Mouse (Mus musculus): ENCODE measurements around the gene Zbtb39.

The Zbtb39 gene

DNA sequence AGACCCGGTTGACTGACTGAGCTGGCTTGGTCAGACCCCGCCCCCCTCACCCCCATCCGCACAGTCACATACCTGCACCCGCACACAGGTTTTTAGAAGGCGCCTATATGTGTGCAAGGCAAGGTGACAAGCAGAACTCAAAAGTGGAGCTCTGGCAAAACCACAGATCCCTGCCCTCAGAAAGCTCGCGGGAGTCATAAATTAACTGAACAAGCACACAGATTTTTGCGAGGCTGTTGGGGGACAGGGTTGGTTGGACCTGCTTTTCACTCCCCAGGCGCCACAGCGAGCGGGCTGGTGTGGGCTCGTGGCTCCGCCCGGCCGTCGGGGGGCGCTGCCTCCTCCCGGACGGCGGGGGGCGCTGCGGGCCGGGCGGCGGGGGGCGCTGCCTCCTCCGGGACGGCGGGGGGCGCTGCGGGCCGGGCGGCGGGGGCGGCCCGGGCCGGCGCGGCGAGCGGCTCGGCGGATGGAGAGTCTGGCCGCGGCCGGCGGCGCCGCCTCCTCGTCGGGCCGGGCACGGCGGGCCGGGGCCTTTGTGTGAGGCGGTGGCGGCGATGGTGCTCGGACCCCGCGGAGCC lies at the start of gene Zbtb39:
Zbtb39 (plus strand) TSS at position 456 of the 578 bp plus-strand sequence.
- peak; percentile 87 for DNase-seq (ENCODE audit: low spot score)

DNA sequence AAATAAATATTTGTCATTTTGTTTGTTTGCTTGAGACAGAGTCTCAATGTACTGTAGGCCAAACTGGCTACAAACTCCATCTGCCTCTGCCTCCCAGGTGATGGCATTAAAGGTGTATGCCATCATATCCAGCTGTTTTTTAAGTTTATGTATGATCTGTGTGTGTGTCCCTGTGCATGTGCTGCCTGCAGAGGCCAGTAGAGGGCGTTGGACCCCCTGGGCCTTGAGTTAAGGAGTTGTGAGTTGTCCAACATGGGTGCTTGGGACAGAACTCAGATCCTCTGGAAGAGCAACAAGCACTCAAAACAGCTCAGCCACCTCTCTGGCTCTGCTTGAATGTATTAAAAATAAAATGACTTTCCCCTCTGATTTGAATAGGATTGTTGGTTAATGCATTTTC lies 48.3 kb upstream of the Zbtb39 start:
- DNase-seq (ENCODE audit: low spot score): no peak

DNA sequence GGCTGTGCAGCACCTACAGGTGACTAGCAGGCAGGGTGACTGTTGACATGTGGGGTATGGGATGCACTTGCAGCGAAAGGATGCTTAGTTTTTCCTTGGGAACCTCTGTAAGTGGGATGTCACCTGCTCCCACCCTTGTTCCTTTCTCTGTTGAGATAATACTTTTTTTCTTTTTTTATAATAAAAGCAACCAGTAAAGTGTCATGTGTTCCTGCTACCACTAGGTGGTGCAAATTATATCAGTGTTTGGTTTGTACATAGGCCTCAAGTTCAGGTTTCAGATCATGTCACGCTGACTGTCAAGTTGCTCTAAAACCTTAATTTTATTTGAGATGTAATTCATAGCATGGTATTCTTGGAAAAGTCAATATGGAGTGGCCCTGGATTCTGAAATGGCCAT lies 44.7 kb upstream of the Zbtb39 start:
- DNase-seq (ENCODE audit: low spot score): no peak

DNA sequence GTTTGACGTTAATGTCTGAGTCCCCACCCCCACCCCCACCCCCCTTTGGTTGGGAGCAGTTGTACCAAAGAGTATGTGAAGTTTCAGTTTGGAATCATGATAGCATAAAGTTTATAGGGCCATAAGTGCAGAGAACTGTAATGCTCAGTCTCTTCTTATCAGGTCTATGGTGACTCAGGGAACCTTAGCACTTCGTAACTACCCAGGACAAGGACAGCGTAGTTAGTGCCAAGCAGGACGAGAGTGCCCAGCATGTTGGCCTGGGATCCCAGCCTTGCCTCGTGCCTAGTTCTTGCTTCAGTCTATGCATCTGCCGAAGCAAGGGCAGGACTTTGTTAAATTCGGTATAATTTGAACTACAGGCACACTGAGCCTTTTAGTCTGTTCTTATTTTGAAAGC lies 43.6 kb upstream of the Zbtb39 start:
- DNase-seq (ENCODE audit: low spot score): no peak

DNA sequence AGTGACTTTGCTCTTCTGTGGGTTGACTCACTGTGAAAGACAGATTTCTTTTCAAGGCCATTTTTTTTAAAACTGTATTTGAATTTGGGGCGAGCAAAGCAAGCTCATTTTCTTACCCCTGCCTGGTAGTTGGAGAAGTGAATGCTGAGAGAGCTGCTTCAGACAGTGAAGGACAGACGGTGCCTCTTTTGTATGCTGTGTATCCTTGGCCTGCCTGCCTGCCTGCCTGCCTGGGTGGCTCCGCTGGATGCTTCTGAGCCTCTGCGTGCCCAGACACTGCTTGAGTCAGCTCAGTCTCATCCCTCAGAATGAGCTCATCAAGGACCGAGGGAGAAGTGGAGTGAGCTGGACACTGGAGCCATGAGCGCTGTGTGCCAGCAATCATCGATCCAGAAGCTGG lies 40.4 kb upstream of the Zbtb39 start:
- no peak for DNase-seq (ENCODE audit: low spot score)

DNA sequence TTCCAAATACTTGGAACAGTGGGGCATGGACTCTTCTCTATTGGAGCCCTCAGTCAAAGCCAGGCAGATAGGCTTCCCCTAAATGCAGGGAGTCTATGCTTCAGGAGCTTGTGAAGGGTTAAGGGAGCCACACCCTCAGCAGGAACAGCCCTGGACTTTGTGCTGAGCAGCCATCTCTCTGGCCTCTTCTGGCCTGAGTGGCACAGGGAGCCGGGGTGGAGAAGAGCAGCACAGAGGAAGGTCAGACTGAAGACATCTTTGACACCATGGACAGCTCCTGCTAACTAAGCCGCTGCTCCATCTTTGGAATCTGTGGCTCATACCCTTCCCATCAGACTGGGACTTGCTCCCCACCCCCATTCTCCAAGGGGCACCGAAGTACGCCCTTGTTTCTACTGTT lies 36.0 kb upstream of the Zbtb39 start:
- no peak for DNase-seq (ENCODE audit: low spot score)

DNA sequence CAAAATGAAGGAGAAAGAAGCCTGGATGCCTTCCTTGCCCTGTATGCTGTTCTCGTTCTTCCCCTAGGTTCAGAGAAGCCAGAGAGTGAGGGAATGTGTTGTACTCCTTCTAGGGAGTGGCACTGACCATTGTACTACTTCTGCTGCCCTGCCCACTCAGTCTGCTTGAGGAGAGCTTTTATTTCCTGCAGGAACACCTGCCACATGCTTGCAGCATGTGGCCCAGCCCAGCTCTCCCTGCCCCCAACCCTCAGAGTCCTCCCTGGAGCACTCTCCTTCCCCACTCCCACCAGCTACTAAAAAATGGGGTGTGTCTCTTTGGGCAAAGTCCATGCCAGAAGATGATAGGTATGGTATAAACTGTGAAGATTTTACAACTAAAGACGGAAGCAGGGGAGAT lies 35.0 kb upstream of the Zbtb39 start:
- no peak for DNase-seq (ENCODE audit: low spot score)

DNA sequence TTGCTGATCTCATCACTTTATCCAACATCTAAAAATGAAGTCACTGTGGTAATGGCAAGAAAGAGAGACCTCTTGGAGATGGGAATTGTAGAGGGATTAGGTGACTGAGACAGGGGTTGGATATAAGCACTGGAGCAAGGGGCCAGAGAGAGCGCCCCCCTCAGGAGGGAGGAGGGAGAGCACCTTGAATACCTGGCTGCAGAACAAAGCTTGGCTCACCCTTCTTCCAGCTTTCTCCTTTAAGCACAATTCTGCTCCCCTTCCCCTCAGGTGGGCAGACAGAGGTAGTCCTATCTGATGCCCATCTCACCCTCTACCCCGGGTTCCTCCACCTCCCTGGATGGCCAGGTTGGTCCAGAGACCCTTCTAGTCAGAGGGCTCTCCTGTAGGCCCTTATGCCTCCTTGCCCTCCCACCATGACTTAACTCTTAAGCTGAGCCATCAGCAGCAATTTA lies 34.5 kb upstream of the Zbtb39 start, which contains the start of gene Myo1a:
Myo1a (plus strand) TSS at position 405 of the 455 bp plus-strand sequence.
- no peak for DNase-seq (ENCODE audit: low spot score)

DNA sequence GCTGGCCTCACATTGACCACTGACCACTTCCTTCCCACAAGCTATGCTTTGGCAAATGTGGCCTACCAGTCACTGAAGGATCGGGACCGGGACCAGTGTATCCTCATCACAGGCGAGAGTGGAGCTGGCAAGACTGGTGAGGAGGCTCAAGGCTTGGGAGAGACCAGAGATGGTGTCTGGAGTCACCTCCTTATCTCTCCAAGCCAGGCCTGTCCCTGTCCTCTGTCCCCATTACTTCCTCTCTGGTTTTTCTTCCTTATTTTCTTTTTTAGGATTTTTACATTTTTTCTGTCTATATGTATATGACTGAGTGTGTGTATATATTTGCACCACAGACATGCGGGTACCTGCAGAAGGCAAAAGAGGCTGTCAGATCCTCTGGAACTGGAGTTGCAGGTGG lies 33.6 kb upstream of the Zbtb39 start:
- DNase-seq (ENCODE audit: low spot score): no peak

DNA sequence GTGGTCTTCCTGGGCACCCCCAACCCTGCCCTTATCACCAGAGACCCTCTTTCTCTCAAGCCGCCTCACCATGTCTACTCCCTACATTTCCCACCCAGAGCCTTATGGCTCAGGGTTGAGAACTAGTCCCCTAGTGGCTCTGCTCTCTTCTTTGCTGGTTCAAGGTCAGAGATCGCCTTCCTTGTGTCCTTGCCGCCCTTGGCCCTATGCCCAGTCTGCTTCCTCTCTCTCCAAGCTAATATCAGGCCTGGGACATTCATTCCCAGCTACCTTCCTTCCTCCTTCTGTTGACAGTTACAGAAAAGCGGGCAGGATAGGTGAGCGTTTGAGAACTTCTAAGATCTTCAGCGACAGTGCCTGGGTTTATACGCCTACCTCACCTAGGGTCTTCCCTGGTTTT lies 31.6 kb upstream of the Zbtb39 start:
- DNase-seq (ENCODE audit: low spot score): peak; percentile 74

DNA sequence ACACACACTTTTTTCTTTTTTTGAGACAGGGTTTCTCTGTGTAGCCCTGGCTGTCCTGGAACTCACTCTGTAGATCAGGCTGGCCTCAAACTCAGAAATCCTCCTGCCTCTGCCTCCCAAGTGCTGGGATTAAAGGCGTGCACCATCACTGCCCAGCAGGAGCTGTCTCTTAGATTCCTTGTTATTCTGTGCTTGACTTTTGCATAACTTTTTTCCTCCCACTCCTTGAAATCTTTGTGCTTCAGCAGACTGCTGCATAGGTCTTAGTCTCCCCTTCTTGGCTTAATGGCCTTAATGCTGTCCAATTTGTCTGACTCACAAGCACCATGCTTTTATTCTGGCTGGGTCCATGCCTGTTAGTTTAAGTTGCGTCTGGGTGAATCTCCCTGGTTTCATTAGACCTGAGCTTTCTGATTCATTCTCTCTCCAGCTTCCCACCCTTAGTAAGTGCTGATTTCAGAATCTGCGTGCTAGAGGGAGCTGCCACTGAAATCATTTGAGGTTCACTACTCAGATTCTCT lies 30.4 kb upstream of the Zbtb39 start:
- no peak for DNase-seq (ENCODE audit: low spot score)

DNA sequence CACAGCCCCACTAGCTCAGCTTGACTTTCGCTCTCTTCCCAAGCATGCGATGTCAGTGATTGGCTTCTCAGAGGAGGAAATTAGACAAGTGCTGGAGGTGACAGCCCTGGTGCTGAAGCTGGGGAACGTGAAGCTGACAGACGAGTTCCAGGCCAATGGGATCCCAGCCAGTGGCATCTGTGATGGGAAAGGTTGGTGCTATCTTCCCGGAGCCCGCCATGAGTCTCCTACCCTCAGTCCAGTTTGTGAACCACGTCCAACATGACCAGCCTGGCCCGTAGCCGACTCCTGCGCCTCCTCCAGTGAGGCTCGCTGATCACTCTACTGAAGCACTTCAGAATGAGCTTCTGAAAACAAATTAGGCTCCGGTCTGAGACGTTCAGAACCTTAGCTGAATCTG lies 29.0 kb upstream of the Zbtb39 start:
- DNase-seq (ENCODE audit: low spot score): no peak

DNA sequence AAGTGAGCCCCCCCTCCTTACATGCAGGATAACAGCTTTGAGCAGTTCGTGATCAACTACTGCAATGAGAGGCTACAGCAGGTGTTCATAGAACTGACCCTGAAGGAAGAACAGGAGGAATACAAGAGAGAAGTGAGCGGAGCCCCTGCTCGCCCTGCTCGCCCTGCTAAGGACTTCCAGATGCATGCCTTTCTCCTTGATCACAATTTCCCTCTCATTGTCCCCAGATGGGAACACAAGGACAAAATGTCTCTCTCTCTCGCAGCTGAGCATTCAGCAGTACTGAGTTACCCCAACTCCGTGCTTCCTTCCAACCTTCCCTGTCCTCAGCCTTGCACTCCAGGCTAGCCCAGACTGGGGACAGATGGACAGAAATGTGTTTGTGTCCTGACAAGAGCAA lies 26.6 kb upstream of the Zbtb39 start:
- no peak for DNase-seq (ENCODE audit: low spot score)

DNA sequence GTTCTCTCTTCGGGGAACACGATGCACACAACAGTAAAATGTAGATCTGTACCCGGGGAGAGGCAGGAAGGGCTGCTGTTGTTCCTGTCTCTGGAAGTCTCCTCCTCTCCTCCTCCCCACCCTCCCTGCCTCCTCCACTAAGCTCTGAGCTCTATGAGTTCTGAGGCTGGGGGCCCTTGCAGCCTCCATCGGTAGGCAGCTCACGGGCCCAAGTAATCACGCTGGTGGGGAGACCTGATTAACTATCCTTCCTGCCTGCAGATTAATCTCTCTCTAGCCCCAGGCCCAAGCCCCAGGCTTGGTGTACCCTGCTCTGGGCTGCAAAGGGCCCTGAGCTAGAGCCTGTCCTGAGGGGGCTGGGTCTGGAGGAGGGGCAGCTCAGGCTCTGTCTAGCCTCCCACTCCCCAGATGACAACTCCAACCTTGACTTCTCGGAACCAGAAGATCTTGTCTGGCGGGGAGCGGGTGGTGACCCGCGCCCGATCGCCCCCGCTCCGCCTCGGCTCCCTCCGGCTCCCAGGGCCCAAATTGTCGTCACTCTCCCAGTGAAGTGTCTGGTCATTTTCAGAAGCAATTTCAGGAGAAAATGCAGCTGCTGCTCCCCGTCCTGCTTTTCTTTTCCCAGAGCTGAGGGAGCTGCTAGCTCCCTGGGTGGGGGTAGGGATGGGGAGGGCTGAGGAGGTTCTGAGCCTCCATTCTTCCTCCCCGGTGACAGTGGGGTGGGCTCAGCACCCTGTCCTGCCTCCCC lies 17.5 kb upstream of the Zbtb39 start:
- DNase-seq (ENCODE audit: low spot score): no peak

DNA sequence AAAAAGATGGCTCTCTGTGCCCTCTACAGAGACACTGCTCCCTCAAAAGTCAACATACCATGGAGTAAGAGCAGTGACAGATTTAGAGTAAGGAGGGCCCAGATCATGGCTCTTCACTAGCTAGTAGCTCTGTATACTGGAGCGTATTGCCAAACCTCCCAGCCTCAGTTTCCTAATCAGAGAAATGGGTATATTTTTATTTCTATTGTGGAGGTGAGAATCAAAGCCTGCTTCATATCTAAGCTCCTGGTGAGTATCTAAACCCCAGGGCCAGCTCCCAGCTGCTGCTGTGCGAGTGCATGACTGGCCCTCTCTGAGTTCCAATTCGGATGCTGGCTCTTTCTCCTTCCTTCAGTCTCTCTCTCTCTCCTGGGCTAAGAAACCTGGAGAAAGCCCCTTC lies 15.2 kb upstream of the Zbtb39 start, which contains the start of gene Tac2:
Tac2 (plus strand) TSS at position 301 of the 400 bp plus-strand sequence.
- no peak for DNase-seq (ENCODE audit: low spot score)

DNA sequence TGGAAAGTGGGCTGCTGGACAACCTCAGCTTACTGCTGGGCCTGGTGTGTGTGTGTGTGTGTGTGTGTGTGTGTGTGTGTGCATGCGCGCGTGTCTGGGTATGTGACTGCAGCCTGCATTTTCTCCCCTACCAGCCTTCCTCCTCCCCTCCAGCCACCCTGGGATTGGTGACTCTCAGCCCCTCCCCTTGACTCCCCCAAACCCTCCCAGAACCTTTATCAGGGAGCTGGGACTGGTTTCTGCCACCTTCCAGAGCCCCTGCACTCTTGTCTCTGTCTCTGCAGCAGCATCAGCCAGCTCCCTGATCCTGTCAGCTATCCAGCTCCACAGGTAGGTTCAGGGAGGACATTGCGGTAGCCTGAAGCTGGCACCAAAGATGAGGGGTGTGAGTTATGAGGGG lies 14.2 kb upstream of the Zbtb39 start:
- DNase-seq (ENCODE audit: low spot score): no peak

DNA sequence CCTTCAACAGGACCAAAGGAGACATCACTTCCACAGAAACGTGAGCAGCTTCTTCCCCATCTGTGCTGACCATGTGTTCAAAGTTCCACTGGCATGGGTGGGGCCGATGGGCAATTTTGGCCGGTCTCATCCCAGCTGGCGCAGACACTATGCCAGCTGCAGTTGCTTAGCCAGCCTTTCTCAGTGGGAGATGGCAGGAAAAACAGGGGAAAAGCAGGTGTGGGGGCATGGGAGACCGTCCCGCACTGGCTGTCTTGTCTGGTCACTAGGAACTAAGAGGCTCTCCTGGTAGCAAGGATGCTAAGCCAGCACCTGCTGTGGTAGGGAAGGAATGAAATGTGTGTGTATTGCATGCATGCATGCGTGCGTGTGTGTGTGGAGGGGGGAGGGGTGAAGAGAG lies 10.9 kb upstream of the Zbtb39 start:
- no peak for DNase-seq (ENCODE audit: low spot score)

DNA sequence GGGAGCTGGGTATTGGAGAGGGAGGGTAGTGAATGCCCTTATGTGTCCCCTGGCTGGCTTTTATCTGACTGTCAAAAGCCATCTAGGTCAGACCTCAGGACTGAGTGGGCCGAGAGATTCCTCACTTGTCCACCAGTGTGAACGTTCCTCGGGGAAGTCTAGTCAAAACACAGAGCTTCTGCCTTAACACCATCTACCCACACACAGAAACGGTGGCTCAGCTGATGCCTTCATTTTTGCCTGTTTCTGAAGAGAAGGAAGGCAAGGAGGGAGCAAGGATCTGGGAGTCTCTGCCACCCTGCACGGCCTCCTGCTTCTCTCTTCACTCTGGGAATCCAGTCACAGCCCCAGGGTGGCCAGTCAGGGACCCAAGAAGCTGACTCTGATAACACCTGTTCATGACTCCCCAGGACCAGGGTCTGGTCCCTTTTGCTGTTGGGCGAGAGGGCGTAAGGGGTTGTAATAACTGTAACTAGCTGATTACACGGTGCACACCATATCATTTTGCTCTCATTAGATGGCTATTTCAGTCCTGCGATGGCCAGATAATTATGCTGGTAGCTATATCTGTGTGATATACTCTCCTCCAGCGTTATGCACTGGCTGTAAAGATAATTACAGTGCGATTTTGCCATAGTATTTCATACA lies 8.9 kb upstream of the Zbtb39 start:
- DNase-seq (ENCODE audit: low spot score): no peak

DNA sequence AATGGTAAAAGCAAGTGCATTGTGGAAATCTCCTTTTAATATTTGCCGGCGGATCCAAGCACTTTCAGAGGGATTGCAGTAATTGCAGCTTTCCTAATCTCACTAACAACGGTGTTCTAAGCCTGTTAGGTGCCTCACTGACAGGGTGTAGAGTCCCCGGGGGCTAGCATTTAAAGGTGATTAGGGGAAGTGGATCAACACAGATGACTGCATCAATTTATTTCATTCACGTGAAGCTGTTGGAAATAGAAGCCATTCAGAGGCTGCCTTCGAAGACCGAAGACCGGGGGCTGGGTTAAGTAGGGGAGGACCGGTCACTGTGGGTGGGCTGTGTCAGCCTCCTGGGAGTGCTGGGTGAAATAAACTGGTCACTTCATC lies 8.4 kb upstream of the Zbtb39 start:
- no peak for DNase-seq (ENCODE audit: low spot score)

DNA sequence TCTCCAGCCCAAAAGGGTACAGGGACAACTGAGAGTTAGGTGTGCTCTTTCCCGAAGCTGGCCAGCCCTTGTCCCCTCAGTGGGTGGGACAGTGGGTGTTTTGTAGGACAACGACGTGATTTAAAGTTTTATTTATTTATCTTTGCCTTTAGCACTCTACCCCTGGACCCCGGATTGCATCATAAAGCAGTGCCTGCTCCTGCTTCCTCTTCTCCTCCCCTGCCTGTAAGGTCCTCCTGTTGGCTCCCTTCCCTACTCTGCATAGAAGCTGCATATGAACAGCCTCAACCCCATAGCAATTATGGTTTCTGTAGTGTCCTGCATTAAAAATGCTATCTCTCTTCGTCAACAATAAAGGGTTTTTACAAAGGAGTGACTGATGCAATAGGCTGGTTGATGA lies 7.9 kb upstream of the Zbtb39 start:
- no peak for DNase-seq (ENCODE audit: low spot score)

DNA sequence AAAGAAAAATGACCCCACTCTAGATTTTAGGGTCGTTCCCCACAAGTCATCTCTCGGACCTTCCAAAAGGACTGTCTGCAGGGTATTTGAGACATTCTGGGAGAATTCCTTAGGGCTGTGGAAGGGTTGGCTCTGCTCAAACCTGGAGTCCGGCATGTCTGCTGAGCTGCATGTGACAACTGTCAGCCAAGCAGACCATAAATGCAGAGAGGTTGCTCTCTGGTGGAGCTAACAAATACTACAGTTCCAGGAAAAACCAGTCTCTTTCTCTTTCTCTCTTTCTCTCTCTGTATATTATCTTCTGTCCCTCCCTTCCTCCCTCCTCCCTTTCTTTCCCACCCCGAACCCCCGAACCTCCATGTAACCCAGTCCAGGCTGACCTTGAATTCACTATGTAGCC lies 4.9 kb upstream of the Zbtb39 start:
- no peak for DNase-seq (ENCODE audit: low spot score)

DNA sequence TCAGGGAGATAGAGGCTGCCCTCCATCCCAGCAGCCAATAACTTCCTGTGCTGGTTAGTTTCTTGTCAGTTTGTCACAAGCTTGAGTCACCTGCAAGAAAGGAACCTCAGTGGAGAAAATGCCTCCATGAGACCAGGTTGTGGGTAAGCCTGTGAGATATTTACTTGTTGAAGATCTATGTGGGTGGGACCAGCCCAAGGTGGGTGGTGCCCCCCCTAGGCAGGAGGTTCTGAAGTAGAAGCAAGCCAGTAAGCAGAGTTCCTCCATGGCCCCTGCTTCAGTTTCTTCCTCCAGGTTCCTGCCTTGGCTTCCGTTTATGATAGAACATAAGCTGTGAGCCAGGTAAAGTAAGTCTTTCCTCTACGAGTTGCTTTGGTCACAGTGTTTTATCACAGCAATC lies 3.1 kb upstream of the Zbtb39 start:
- DNase-seq (ENCODE audit: low spot score): no peak

DNA sequence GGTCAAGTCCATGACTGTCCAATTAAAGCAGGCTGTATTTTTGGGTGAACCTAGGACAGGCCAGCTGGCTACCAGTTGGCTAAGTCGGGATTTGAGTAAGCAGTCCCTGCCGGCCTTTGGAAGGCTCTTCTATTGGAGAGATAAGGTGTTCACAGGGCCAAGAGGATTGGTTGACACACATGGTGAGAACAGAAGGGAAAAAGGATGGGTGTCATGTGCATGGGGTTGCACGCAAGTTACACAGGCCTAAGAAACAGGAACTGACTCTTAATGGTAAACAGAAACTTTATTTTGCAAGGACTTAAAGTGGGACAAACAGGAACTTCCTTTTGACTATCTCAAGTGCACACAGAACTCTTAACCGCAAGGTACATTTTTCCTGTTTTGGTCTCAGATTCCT lies 2.4 kb upstream of the Zbtb39 start:
- DNase-seq (ENCODE audit: low spot score): no peak
